8 mouse cellular contexts compared by ENCODE assay signal in the genomic region with DNA sequence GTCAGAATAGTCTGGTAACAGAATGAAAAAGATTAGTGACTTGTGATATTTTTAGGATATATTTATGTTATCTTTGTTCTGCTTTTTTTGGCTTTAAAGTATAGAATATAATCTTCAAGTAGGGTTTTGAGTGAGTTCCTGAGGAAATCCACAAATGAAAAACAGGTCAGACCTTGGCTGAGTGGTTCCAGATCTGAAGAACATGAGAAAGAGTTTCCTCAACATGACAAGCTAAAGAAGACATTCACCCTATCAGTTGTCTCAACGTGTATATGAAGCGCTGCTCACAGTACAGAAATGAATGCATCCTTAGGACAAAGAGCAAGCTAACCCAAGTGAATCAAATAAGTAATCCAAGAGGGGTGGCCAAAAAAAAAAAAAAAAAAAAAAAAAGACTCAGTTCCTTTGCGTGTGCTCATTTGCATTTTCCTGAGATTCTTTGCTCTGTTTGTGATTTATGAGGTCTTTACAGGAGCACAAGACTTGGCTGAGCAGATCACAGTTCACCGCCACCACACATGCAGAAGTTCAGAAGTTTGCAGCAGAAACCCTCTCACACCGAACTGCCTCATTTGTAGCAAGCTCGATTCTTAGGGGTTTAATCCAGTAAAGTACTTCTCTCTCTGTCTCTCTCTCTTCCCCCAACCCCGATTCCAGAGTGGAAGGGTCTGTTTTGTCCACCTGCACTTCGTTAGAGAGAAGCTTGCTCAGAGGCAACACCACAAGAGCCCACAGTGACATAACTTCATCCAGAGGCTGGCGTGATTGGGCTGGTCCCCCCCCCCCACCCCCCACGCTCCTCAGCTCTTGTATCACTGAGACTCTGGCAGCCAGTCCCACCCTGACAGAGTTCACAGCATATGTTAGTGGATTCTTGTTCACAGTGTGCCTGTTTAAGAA. TPM values are rescaled to one million over a fixed set of nuclear protein-coding genes. Genes with fewer than 3 reads are reported as not detected.
DNase-seq lines count a peak whose midpoint lies in the region; ATAC-seq lines count a peak whose summit lies in the region.

A gene (plus strand): TSS at position 172 of the 900 bp plus-strand sequence.

- no peak within 1 kb of the TSS for H3K27ac ChIP-seq in forebrain, embryonic 11.5 days (ENCODE audit: low read depth, low read length)
- no peak within 1 kb of the TSS for H3K27ac ChIP-seq in liver, embryonic 15.5 days (replicated peaks)

- intact Hi-C loops in heart, postnatal 10 days (cut with DNase I) = loop anchor here (5.0 kb wide), 3 partner anchors 83 to 188 kb away; no protein-coding TSS in a partner anchor

- no peak for ATAC-seq in forebrain, embryonic 11.5 days (replicated peaks; ENCODE audit: low FRiP score)
- ATAC-seq in liver, embryonic 15.5 days (ENCODE audit: insufficient read depth) = no peak

- no peak within 1 kb of the TSS for H3K4me3 ChIP-seq in forebrain, embryonic 11.5 days (ENCODE audit: low read depth, low read length)
- H3K4me3 ChIP-seq in liver, embryonic 15.5 days (replicated peaks) = no peak within 1 kb of the TSS

- H3K4me2 ChIP-seq in forebrain, embryonic 11.5 days (ENCODE audit: low read depth, low read length, severe bottlenecking) = no peak within 1 kb of the TSS
- no peak within 1 kb of the TSS for H3K4me2 ChIP-seq in liver, embryonic 15.5 days

- WGBS in forebrain, embryonic 11.5 days = 50% methylated on average over 10 of the region's 10 CpGs
- 54% methylated on average over 10 of the region's 10 CpGs for WGBS in liver, embryonic 15.5 days (ENCODE audit: insufficient replicate concordance)

- H3K27me3 ChIP-seq in forebrain, embryonic 11.5 days (ENCODE audit: control insufficient read depth, insufficient read depth, low read length) = no peaks in the 10 kb centered on the region
- H3K27me3 ChIP-seq in liver, embryonic 15.5 days = no peaks in the 10 kb centered on the region

- H3K4me1 ChIP-seq in forebrain, embryonic 11.5 days (replicated peaks; ENCODE audit: control insufficient read depth, insufficient read depth, low read length) = no peaks in the 10 kb centered on the region
- no peaks in the 10 kb centered on the region for H3K4me1 ChIP-seq in liver, embryonic 15.5 days (replicated peaks)

- H3K9ac ChIP-seq in forebrain, embryonic 11.5 days (ENCODE audit: low read length) = no peak within 1 kb of the TSS
- H3K9ac ChIP-seq in liver, embryonic 15.5 days = no peak within 1 kb of the TSS

- peak; percentile 9 for DNase-seq in kidney, postnatal 10 days
- DNase-seq in kidney, adult 9 months = no peak
- DNase-seq in forebrain, embryonic 11.5 days (ENCODE audit: low spot score) = peak; percentile 62
- DNase-seq in heart, postnatal 10 days = peak; percentile 31 to 44
- DNase-seq in right cerebral cortex, postnatal 14 days = no peak
- no peak for DNase-seq in left cerebral cortex, adult 11 months (ENCODE audit: low spot score)
- DNase-seq in lung, postnatal 25 days (ENCODE audit: low spot score) = no peak

- H3K36me3 ChIP-seq in forebrain, embryonic 11.5 days (ENCODE audit: control insufficient read depth, insufficient read depth, low read length) = no peaks in the 10 kb centered on the region
- H3K36me3 ChIP-seq in liver, embryonic 15.5 days (replicated peaks) = no peaks in the 10 kb centered on the region

- H3K9me3 ChIP-seq in forebrain, embryonic 11.5 days (ENCODE audit: control insufficient read depth, low read length) = no peaks in the 10 kb centered on the region
- no peaks in the 10 kb centered on the region for H3K9me3 ChIP-seq in liver, embryonic 15.5 days (replicated peaks)

RNA-seq across cellular contexts. Expression of the gene that starts here (rescaled TPM):
- 95.2 and 97.7 TPM in 2 replicates for polyA plus RNA-seq in forebrain, embryonic 11.5 days (2014; fragmentation: Nextera tagmentation; extraction: Ambion mirVana)
- total RNA-seq in heart, postnatal 10 days (2021) = 100 to 1,000 TPM; 137 to 148 TPM
- polyA plus RNA-seq in liver, embryonic 15.5 days (2015; fragmentation: Nextera tagmentation; extraction: Ambion mirVana) = 23.2 and 25.9 TPM in 2 replicates

Comparison
In these comparisons a context has a peak if more than half of its experiments do, and no peak if none do; other contexts are left out.
1. DNase-seq: peak in kidney, postnatal 10 days (single experiment), forebrain, embryonic 11.5 days (single experiment) and heart, postnatal 10 days (2 of 2); none in kidney, adult 9 months (single experiment), right cerebral cortex, postnatal 14 days (single experiment), left cerebral cortex, adult 11 months (single experiment) and lung, postnatal 25 days (single experiment).